Mouse (Mus musculus): Measurements from ENCODE around the gene Nlk.

DNA sequence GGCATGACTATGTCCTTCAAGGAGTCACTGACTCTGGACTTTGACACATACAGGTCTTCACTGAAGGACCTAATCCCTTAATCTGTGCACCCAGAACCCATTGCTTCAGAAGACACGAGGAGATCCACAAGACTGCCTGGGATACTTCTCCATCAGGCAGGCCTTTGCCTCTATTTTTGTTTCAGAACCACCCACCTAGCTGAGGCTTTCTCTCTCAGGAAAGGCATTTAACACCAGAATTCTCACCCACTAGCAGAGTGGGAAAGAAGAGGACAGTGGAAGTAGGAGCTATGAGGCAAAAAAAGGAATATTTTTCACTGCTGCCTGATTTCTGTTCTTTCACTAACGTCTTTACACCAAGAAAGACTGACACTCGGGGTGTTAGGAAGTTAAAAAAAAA lies 29.2 kb upstream of the Nlk start:
- TF ChIP-seq CTCF (IDR thresholded peaks at IDR 0.05; ENCODE audit: low read depth) = no peak
- TF ChIP-seq EP300 (IDR thresholded peaks at IDR 0.05; ENCODE audit: low read depth) = no peak
